In genomic region chr10:44599331-44599963, GRCm38 (mm10) we compare ENCODE assay signal across 10 mouse cellular contexts.
DNase-seq lines count a peak whose midpoint lies in the region; ATAC-seq lines count a peak whose summit lies in the region.
"Had no signal": no experiment of that assay in that cellular context is flagged by ENCODE, and none has a peak within 500 bp of the region (broad histone marks: within the 10 kb centered on the region; RNA-seq: fewer than 3 reads in every experiment).

No protein-coding gene starts in this region.

- no peak overlapping the region for H3K9ac ChIP-seq in forebrain, embryonic 14.5 days (ENCODE audit: low read length)
- no peak overlapping the region; the same call in 1 of the 2 replicates for H3K9ac ChIP-seq in limb, embryonic 12.5 days (replicated peaks)
- H3K9ac ChIP-seq: neural tube, embryonic 15.5 days had no signal

- DNase-seq in forebrain, embryonic 10.5 days (ENCODE audit: extremely low spot score, low spot score), result no peak
- no peak for DNase-seq in forebrain, embryonic 14.5 days (ENCODE audit: low spot score)
- DNase-seq in thymus, postnatal 0 days (ENCODE audit: low spot score), result peak; percentile 4
- DNase-seq in thymus, postnatal 4 days, result no peak
- no peak for DNase-seq in gastrocnemius, postnatal 4 days (ENCODE audit: low spot score in 2 of 2)
- DNase-seq in ovary, postnatal 36 days (ENCODE audit: low spot score), result no peak
- no peak for DNase-seq in cerebellum, adult 8-10 months
- DNase-seq: lung, postnatal 14 days had no signal

- WGBS in forebrain, embryonic 10.5 days, result 66% methylated on average over 10 of the region's 10 CpGs
- 73% methylated on average over 10 of the region's 10 CpGs for WGBS in forebrain, embryonic 14.5 days
- 31% methylated on average over 10 of the region's 10 CpGs for WGBS in limb, embryonic 12.5 days

- peak overlapping the region; percentile 68 for H3K27ac ChIP-seq in forebrain, embryonic 10.5 days
- H3K27ac ChIP-seq in forebrain, embryonic 14.5 days (ENCODE audit: low read depth, low read length), result no peak overlapping the region
- no peak overlapping the region for H3K27ac ChIP-seq in limb, embryonic 12.5 days
- H3K27ac ChIP-seq: neural tube, embryonic 15.5 days had no signal

- H3K9me3 ChIP-seq in forebrain, embryonic 10.5 days, result no peaks in the 10 kb centered on the region
- H3K9me3 ChIP-seq in forebrain, embryonic 14.5 days (replicated peaks; ENCODE audit: control insufficient read depth, low read length), result no peaks in the 10 kb centered on the region
- no peaks in the 10 kb centered on the region for H3K9me3 ChIP-seq in limb, embryonic 12.5 days
- H3K9me3 ChIP-seq: neural tube, embryonic 15.5 days had no signal

- no peak overlapping the region for H3K4me3 ChIP-seq in forebrain, embryonic 10.5 days
- H3K4me3 ChIP-seq in forebrain, embryonic 14.5 days (ENCODE audit: low read depth, low read length), result no peak overlapping the region
- no peak overlapping the region for H3K4me3 ChIP-seq in limb, embryonic 12.5 days (replicated peaks)
- H3K4me3 ChIP-seq: neural tube, embryonic 15.5 days had no signal

- H3K4me1 ChIP-seq in forebrain, embryonic 10.5 days, result peaks cover 8% of the 10 kb centered on the region; the same call in 1 of the 2 replicates
- no peaks in the 10 kb centered on the region for H3K4me1 ChIP-seq in forebrain, embryonic 14.5 days (ENCODE audit: control insufficient read depth, insufficient read depth, low read length)
- peaks cover 22% of the 10 kb centered on the region for H3K4me1 ChIP-seq in limb, embryonic 12.5 days (replicated peaks)
- H3K4me1 ChIP-seq: neural tube, embryonic 15.5 days had no signal

- H3K36me3 ChIP-seq in forebrain, embryonic 10.5 days (replicated peaks), result no peaks in the 10 kb centered on the region
- no peaks in the 10 kb centered on the region for H3K36me3 ChIP-seq in forebrain, embryonic 14.5 days (ENCODE audit: control insufficient read depth, insufficient read depth, low read length)
- H3K36me3 ChIP-seq in limb, embryonic 12.5 days, result no peaks in the 10 kb centered on the region
- H3K36me3 ChIP-seq: neural tube, embryonic 15.5 days had no signal

- no peak for ATAC-seq in forebrain, embryonic 14.5 days
- no peak for ATAC-seq in limb, embryonic 12.5 days (ENCODE audit: insufficient number of reproducible peaks, insufficient read depth, low FRiP score, low TSS enrichment, low read depth)

- H3K27me3 ChIP-seq in forebrain, embryonic 10.5 days (ENCODE audit: poor library complexity, severe bottlenecking), result no peaks in the 10 kb centered on the region; the same call in 1 of the 2 replicates
- H3K27me3 ChIP-seq in forebrain, embryonic 14.5 days (replicated peaks; ENCODE audit: control insufficient read depth, insufficient read depth, low read length), result no peaks in the 10 kb centered on the region
- peaks cover 7% of the 10 kb centered on the region; the same call in 1 of the 2 replicates for H3K27me3 ChIP-seq in limb, embryonic 12.5 days
- H3K27me3 ChIP-seq: neural tube, embryonic 15.5 days had no signal

- no peak overlapping the region for H3K4me2 ChIP-seq in forebrain, embryonic 14.5 days (ENCODE audit: low read length)
- H3K4me2 ChIP-seq in limb, embryonic 12.5 days, result peak overlapping the region; percentile 41
- H3K4me2 ChIP-seq: neural tube, embryonic 15.5 days had no signal
